Mouse (Mus musculus) cerebellum, adult 9-10 months (tissue): Measurements from ENCODE around the gene Atp2c1.

ENCODE experiments used
- DNase-seq: peaks from one replicate; pipeline ENCODE4 v3.0.0; 2022

The Atp2c1 gene

DNA sequence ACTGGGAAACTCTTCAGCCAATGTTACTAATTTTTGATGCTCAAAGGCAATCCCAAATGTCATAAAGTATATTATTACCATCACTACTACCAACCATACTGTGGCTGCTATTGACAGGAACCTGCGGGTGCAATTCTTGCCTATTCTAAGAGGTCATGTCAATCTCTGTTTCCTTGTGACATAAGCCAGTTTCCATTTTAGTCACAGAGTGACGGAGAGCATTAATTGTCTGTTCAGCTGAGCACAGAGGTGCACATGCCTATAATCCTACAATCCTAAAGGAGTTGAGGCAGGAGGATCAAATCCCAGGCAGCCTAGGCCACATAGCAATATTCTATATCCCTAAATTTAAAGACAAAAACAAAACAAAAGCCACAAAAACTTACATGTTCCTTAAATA is 164.9 kb downstream of the Atp2c1 start:
- DNase-seq, result no peak
